Mouse (Mus musculus) frontal cortex, postnatal 10 days (tissue): ENCODE measurements at regions not wholly inside any gene's neighbourhood (a gene's known extent, or its start where the extent isn't known, plus 50 kb on each side); places are given as distances from the start of the nearest gene placed in this dataset.

Experiments used
- DNase-seq, 2 experiments: peaks; one replicate each; pipeline ENCODE4 v3.0.0; 2022; ENCODE audit warnings: low spot score in 2 of 2, mixed read lengths in 1 of 2

- no peak for DNase-seq
These were observed 197.1 kb upstream of the Arrdc4 start for GRCm38 (mm10) chr7:68945886-68946863.

- DNase-seq: no peak
These were observed 181.7 kb upstream of the Arrdc4 start for GRCm38 (mm10) chr7:68930627-68931334.

- no peak for DNase-seq
These were observed 180.6 kb upstream of the Arrdc4 start for GRCm38 (mm10) chr7:68929669-68930068.

GRCm38 (mm10) chr7:68925640-68926039 lies 176.6 kb upstream of the Arrdc4 start:
- DNase-seq: no peak

GRCm38 (mm10) chr7:68918632-68919435 lies 169.8 kb upstream of the Arrdc4 start:
- no peak for DNase-seq

- no peak for DNase-seq
These were observed 168.8 kb upstream of the Arrdc4 start for GRCm38 (mm10) chr7:68917876-68918200.

- DNase-seq: no peak
These were observed 168.3 kb upstream of the Arrdc4 start for GRCm38 (mm10) chr7:68917137-68917875.

GRCm38 (mm10) chr7:68915976-68916375 lies 166.9 kb upstream of the Arrdc4 start:
- DNase-seq: no peak

GRCm38 (mm10) chr7:68914344-68914743 lies 165.3 kb upstream of the Arrdc4 start:
- DNase-seq: no peak

- DNase-seq: no peak
These were observed 163.1 kb upstream of the Arrdc4 start for GRCm38 (mm10) chr7:68911989-68912655.

- DNase-seq: no peak
These were observed 162.5 kb upstream of the Arrdc4 start for GRCm38 (mm10) chr7:68911562-68911961.

- DNase-seq: no peak
These were observed 160.7 kb upstream of the Arrdc4 start for GRCm38 (mm10) chr7:68909694-68910093.

GRCm38 (mm10) chr7:68908401-68908834 lies 159.4 kb upstream of the Arrdc4 start:
- peak in 1 of 2 experiments; percentile 19 for DNase-seq

- DNase-seq: no peak
These were observed 158.8 kb upstream of the Arrdc4 start for GRCm38 (mm10) chr7:68907867-68908266.

GRCm38 (mm10) chr7:68906771-68907395 lies 157.8 kb upstream of the Arrdc4 start:
- no peak for DNase-seq

- no peak for DNase-seq
These were observed 156.8 kb upstream of the Arrdc4 start for GRCm38 (mm10) chr7:68905793-68906192.

- no peak for DNase-seq
These were observed 137.1 kb upstream of the Arrdc4 start for GRCm38 (mm10) chr7:68886173-68886572.

- no peak for DNase-seq
These were observed 124.0 kb upstream of the Arrdc4 start for GRCm38 (mm10) chr7:68873008-68873407.

- no peak for DNase-seq
These were observed 115.4 kb upstream of the Arrdc4 start for GRCm38 (mm10) chr7:68864322-68865031.
